Mouse (Mus musculus) heart, adult 8-10 months (tissue): ENCODE results near the gene Nsun2. TPM values are rescaled to one million over a fixed set of nuclear protein-coding genes. Genes with fewer than 3 reads are reported as not detected.

Source experiments
- DNase-seq: peaks from one replicate; pipeline ENCODE4 v3.0.0; 2022; ENCODE audit warnings: low spot score
- total RNA-seq, 4 experiments: library from RNA; stranded (reverse); gene quantifications; 2 replicates each; pipeline ENCODE4 v1.2.4; 2022

Nsun2 gene
- total RNA-seq = 10 to 100 TPM; 43.6 to 51.5 (median 47.4) TPM

- DNase-seq = no peak
Observed at GRCm38 (mm10) chr13:69533405-69534333, at the start of gene Nsun2. Gene Nsun2 (plus strand): TSS chr13:69533746.

GRCm38 (mm10) chr13:69485326-69485725, 48.2 kb upstream of the Nsun2 start:
- DNase-seq = no peak

- DNase-seq = no peak
Observed at GRCm38 (mm10) chr13:69485833-69486232, 47.7 kb upstream of the Nsun2 start.

DNA sequence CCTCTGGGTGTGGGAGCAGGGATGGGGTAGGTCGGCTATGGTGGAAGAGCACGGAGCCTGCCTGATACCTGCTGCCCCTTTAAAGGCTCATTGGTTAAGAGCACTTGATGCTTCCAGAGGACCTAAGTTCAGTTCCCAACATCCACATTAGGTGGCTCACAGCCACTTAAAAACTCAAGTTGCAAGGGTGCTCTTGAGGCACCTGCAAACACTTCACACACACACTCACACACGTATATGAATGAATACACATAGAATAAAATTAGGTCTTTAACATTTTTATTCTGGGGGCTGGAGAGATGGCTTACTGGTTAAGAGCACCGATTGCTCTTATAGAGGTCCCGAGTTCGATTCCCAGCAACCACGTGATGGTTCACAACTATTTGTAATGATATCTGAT, 46.4 kb upstream of the Nsun2 start:
- no peak for DNase-seq

- no peak for DNase-seq
Observed at GRCm38 (mm10) chr13:69487611-69488275, 45.8 kb upstream of the Nsun2 start.

GRCm38 (mm10) chr13:69488565-69489255, 44.8 kb upstream of the Nsun2 start:
- no peak for DNase-seq

DNA sequence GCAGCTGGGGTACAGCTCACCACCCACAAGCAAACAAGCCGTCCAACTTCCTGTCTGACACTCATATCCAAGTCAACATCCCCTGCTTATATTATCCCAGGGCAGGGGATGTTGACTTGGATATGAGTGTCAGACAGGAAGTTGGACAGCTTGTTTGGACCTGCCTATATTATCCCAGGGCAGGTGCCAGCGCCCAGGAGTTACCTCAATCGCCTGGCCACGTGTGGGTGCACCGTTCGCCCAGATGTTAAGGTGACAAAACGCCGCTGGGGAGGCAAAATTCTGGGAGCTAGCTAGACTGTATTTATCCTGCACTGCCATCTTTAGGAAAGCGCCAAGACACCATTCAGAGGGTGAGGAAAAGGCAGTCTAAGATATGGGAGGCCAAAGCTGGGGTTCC, 43.8 kb upstream of the Nsun2 start:
- DNase-seq = no peak

- DNase-seq = peak; percentile 30
Observed at GRCm38 (mm10) chr13:69492876-69493463, 40.6 kb upstream of the Nsun2 start.

DNA sequence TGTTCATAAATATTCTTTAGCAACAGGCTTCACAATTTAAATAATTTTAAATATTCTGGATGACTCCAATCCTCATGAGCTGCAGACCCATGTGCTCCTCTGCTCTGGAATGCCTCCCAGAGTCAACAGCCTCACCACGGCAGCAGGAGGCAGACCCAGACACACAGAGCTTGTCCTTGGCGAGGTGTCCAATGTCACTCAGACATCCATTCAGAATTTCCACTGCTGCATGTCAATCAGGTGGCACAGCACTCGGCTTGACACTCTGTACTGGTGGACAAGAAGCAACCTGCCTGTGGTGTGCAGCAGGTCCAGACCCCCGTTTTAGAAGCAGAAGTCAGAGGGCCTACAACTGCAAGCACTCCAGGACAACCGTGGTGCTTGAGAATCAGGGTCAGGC, 35.3 kb upstream of the Nsun2 start:
- DNase-seq = no peak

DNA sequence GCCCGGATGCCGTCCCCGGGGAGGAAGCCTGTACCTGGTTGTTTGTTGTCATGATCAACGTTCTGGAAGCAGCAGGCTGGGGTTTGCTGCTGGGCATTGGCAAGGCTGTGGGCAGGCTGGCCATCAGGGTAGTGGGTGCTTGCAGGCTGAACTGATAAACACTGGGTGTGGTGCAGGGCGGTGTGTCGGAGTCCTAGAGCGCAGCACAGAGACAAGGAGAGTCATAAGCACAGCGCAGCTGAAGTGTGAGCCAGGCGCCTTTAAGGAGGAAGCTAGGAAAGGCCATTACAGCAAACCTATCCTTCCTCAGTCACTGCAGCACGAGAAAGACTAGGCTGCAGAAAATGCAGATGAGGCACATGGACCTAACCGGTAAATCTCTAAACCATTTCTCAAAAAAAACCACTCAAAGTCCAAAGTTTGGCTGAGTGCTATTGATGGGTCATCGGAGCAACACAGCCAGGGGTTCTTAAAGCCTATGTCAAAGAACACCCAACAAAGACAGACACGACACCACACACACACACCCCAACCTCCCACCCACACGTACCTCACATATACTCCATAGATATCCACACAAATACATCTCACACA, 31.3 kb upstream of the Nsun2 start:
- DNase-seq = no peak

- no peak for DNase-seq
Observed at GRCm38 (mm10) chr13:69502863-69503262, 30.7 kb upstream of the Nsun2 start.

GRCm38 (mm10) chr13:69506341-69507086, 27.0 kb upstream of the Nsun2 start:
- no peak for DNase-seq

DNA sequence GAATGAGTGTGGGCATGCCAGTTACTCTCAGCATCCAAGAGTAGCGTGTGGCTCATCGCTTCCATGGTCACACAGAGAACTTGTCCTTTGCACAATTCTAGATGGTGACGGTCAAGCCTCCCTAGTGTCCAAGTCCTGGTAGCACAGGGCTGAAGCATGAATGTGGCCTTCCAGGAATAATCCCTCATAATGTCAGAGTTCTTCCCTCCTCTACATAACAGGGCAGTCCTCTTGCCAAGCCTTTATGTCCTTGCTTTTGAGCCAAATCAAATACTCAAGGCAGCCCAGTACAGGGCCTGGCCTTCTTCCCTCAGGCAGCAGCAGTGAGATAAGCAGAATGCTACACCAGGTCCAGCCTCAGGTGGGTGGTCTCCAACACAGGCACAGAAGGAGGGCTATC, 25.9 kb upstream of the Nsun2 start:
- no peak for DNase-seq

DNA sequence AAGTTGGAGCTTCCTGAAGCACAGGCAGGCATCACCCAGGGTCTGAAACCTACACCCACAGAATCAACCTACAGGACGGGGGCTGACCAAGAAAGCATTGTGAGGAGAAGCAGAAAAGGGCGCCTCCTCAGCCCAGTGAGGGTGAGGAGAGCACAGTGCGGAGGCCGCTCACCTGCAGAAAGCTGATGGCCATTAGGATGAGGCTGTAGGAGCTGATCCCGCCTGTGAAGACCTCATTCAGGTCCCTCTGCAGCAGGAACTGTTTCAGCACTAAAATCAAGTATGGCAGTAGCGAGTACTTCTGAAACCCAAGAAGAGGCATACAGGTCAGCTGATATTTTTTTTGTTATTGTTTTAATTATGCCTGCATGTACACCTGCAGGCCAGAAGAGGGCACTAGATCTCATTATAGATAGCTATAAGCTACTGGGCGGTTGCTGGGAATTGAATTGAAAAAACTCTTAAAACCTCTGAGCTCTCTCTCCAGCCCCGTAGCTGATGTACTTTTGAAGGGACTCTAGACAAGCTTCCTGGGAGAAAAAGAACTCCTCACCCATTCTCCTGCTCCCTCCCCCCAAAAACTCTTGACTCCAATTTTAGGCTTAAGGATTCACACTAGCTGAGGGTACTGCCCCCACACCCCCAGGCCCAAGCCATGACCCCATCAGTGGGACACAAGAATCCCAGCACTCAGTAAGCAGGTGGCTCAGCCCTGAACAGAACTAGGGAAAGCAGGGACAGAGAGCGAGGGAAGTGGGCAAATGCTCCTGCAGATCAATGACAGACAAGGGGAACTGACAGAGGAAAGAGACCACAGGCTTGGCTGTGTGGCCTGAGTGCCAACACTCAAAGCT, 23.9 kb upstream of the Nsun2 start:
- no peak for DNase-seq

GRCm38 (mm10) chr13:69515091-69515490, 18.5 kb upstream of the Nsun2 start:
- no peak for DNase-seq

DNA sequence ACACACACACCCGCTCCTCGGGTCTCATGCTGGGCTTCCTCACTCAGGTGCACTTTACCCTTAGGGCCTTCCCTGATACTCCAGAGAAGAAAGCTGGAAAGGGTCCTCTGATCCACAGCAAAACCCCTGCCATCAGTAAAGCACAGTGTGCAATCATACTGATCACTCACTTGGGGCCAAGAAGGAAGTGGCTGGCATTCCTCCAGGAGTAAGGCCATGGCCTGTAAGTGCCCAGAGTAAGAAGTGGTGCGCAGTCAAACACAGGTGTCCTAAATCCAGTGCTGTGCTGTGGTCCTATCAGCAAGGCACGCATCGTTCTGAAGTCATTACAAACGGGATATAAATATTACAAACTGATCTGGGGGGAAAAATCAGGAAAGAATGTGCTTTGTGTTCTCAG, 16.1 kb upstream of the Nsun2 start:
- DNase-seq = no peak

DNA sequence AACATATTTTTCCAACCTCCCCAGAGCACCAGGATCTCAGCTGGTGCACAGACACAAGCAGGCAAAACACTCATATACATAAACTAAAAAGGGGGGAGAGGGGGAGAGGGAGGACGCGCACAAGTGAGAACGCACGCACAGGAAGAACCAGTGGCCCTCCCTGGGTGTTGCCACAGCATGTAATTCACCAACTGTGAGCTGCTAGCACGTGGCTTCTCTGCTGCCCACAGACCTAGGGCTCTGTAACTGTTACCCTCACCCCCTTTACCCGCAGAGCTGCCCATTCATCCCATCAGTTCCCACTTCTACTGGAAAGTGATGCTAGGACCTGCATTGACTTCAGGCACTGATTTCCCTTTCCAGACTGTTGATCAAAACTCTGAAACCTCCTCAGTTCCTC, 14.4 kb upstream of the Nsun2 start:
- DNase-seq = no peak

DNA sequence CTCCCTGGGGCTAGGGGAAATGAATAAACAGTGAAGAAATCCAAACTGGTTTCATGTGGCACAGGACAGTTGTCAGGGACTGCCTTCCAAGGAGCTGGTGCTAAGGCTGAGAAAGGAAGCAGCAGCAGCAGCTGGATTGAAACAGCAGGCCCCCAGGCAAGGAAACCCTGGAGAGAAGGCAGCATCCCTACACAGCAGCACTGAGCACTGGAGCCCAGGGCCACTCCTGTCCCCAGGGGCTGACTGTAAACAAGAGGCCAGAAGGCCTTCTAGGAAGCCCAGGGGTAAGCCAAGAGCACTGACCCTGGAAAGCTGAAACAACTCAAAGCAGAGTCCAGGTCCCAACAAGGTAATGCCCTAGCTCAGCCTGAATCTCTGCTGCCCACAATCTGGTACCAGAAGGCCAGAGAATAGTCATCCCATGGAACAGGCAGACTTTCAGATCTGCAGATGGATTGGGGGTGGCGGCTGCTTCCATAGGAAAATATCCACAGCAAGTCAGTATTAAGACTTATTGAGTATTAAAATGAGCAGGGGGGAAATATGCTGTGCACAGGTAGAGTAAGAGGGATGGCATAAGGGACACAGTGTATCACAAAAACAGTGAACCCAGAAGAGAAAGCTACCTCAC, 11.3 kb upstream of the Nsun2 start:
- DNase-seq = no peak

GRCm38 (mm10) chr13:69523444-69524157, 9.9 kb upstream of the Nsun2 start:
- no peak for DNase-seq
